Mouse (Mus musculus) Patski (cell line): ENCODE data around the gene Oaz1. TPM values are rescaled to one million over a fixed set of nuclear protein-coding genes. Genes with fewer than 3 reads are reported as not detected.

Experiments
- ATAC-seq: fragments of 100-300 bp; one replicate; pipeline ENCODE4 v1.8.0; 2021
- CTCF ChIA-PET: fragments of 350-600 bp; sonication (Branson Sonifier 250); formaldehyde crosslinking; loops from one replicate; lab custom pipeline; 2022; ENCODE audit warnings: inconsistent platforms; lab: Charles Lee
- POLR2A ChIA-PET: fragments of 350-600 bp; sonication (Branson Sonifier 250); formaldehyde crosslinking; loops from one replicate; lab custom pipeline; 2022; ENCODE audit warnings: antibody characterized with exemption, inconsistent platforms; lab: Charles Lee
- DNase-seq: peaks from one replicate; pipeline ENCODE4 v3.0.0-alpha.2; 2011; ENCODE audit warnings: low read depth, low spot score
- H3K27me3 ChIP-seq: fragments of 371-371 bp; one replicate; pipeline ENCODE4 v1.5.1; 2021
- CTCF ChIP-seq: fragments of 100-300 bp; IDR thresholded peaks from one replicate; pipeline ENCODE4 v1.5.1; 2021
- in situ Hi-C: fragments of 300-500 bp; cut with MboI; formaldehyde crosslinking; loops from 3 replicates; pipeline ENCODE4 v1.11.1; 2018; ENCODE audit warnings: low pct_unique_long_range_greater_than_20kb, mixed read lengths
- polyA plus RNA-seq: library from polyadenylated mRNA; unstranded; gene quantifications from one replicate; pipeline ENCODE4 v1.2.3, GENCODE M21; 2021

Gene Oaz1
- polyA plus RNA-seq, 1 experiment from 2014 or later: 618 TPM

DNA sequence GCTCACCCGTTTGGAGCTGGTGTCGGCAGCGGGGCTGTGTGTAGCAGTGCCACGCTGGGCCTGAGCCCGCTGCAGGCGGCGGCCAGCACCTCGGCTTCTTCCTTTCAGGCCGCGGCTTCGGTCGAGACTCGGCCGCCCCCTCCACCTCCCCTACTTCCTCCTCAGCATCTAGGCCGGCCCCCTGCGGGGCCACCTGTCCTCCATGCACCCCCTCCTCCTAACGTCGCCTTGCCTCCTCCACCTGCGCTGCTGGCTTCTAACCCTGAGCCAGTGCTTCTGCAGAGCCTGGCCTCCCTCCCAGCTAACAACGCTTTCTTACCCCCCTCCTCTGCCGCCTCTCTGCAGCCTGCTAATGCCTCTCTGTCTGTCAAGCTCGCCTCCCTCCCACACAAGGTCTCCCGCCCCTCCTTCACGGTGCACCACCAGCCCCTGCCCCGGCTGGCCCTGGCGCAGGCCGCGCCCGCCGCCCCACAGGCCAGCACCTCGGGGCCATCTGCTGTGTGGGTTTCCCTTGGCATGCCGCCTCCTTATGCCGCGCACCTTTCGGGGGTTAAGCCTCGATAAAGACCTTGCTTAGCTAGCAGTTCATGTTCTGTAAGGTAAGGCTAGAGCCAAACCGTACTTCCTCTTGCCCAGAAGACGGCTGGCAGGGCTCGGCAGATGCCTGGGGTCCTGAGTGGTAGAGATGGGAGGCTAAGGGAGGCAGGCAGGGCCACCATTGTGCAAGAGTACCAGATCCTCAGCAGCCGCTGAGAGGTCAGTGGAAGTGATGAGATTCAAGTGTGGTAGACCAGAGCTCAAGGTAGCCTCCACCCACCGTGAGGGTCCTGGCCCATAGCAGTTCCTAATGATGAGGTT, 34.1 kb upstream of the Oaz1 start:
- POLR2A ChIA-PET: interaction anchor here (1.1 kb wide), 1 partner anchor 14 kb away, joined by 3 read pairs; no protein-coding TSS in a partner anchor
- in situ Hi-C loops: no loop called here
- ATAC-seq: no peak

DNA sequence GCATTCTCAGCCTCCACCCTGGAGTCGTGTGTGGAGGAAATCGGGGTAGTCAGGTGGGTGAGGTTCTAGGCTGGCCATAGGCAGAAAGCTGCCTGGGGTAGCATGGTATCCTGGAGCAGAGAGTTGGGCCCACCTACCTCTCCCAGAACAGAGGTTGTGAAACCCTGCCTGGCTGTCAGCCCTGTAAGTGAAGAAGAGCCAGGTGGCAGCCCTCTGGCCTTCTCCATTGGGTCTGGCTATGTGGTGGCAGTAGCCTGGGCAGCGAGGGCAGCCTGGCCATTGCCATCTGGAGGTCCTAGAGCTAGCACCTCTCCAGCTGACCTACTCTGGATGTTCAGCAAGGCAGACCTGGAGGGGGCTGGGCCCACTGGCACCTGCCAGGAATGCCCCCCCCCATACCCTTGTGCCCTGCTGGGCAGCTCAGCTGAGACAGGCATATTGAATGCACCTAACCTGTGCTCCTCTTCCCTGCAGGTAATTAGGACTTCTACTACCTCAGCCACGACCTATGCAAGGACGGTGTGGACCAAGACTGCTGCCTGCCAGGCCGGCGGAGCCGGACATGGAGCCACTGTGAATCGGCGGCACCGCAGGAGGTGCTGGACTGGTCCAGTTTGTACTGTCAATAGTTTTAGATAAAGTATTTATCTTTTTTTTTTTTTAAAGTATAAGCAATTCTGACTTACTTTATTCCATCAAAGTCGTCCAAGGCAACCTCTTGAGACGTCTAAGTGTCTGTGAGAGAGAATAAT, 33.2 kb upstream of the Oaz1 start:
- in situ Hi-C loops: no loop called here

More for the DNA sequence above, 34.1 kb upstream of the Oaz1 start:
- no peak for TF ChIP-seq CTCF
- H3K27me3 ChIP-seq: no peaks in the 10 kb centered on the region
- no peak for DNase-seq
- CTCF ChIA-PET: no interaction called here

DNA sequence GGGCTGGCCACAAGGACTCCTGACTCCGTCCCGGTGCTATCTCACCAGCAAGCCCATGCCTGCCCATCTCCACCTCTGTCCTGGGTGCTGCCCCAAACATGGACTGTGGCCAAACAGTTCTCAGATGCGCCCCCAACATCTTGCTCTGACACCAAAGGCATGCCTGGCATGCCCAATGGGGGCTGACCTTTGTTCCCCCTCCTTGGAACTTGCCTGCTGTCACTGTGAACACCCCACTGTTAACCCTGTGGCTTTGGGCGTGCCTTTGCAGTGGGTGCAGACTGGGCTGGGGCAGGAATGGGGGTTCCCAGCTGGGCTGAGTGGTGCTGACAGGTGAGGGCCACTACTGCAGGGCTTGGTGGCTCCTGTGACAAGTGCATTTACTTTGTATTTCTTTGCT, 32.7 kb upstream of the Oaz1 start:
- POLR2A ChIA-PET: interaction anchor here (1.0 kb wide), 1 partner anchor 39 kb away, joined by 10 read pairs; the partner anchor contains the start of gene Dot1l
- no peak for TF ChIP-seq CTCF
- CTCF ChIA-PET: no interaction called here
- no peak for DNase-seq
- in situ Hi-C loops: no loop called here
- ATAC-seq: no peak
- no peaks in the 10 kb centered on the region for H3K27me3 ChIP-seq

More for the DNA sequence above, 33.2 kb upstream of the Oaz1 start:
- ATAC-seq (no peak), DNase-seq (no peak)
- ChIA-PET POLR2A (interaction anchor here (1.1 kb wide), 1 partner anchor 15 kb away, joined by 3 read pairs; no protein-coding TSS in a partner anchor), CTCF (no interaction called here)
- TF ChIP-seq CTCF: no peak
- no peaks in the 10 kb centered on the region for H3K27me3 ChIP-seq

DNA sequence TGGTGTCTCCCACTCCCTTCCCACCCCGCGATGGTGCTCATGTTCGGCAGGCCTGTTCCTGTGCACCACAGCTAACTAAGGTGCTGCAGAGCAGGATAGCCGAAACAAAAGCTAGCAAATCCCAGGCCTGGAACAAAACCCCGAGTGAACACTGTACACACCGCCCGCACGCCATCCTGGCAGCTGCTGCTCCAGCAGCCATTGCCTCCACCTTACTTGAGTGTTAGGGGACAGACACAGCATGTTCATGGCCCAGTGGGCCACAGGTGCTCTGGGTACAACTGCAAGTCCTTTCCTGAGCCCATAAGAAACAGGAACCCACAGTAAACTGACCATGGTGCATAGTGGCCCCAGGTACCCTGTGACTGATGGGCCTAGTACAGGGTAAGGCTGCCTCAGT, 31.7 kb upstream of the Oaz1 start:
- DNase-seq: no peak
- in situ Hi-C loops: loop anchor here (5.0 kb wide), 1 partner anchor 47 kb away; no protein-coding TSS in a partner anchor
- no peaks in the 10 kb centered on the region for H3K27me3 ChIP-seq
- CTCF ChIA-PET: no interaction called here
- TF ChIP-seq CTCF: no peak
- POLR2A ChIA-PET: interaction anchor here (1.0 to 1.4 kb wide), 2 partner anchors 9 to 40 kb away, joined by 3 to 10 read pairs; partner anchors contain the start of gene Dot1l
- ATAC-seq: no peak

DNA sequence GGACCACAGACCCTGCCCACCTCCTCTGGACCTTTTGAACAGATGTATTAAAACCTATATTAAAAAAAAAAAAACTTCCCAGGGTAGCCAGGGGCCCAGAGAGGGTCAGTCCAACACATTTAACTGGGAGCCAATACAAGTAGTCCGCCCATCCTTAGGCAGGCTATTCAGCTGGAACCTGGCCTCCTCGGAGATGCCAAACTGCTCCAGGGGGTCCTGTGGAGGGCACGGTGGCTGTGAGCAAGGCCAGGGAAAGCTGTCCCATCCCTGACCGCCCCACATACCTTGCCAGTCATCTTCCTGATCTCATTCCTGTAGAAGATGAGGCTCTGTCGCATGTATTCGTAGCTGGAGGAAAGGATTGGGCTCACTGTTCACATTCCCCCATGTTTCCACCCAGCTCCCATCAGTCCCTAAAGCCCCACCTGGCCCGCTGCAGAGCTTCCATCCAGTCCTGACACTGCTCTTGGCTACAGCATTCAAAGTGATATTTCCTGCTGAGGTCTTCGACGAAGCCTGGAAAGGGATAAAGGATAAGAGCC, 30.1 kb upstream of the Oaz1 start:
- ChIA-PET CTCF (no interaction called here), POLR2A (no interaction called here)
- in situ Hi-C loops: loop anchor here (5.0 kb wide), 1 partner anchor 49 kb away; no protein-coding TSS in a partner anchor
- ATAC-seq: no peak
- no peaks in the 10 kb centered on the region for H3K27me3 ChIP-seq
- DNase-seq: no peak
- TF ChIP-seq CTCF: no peak

DNA sequence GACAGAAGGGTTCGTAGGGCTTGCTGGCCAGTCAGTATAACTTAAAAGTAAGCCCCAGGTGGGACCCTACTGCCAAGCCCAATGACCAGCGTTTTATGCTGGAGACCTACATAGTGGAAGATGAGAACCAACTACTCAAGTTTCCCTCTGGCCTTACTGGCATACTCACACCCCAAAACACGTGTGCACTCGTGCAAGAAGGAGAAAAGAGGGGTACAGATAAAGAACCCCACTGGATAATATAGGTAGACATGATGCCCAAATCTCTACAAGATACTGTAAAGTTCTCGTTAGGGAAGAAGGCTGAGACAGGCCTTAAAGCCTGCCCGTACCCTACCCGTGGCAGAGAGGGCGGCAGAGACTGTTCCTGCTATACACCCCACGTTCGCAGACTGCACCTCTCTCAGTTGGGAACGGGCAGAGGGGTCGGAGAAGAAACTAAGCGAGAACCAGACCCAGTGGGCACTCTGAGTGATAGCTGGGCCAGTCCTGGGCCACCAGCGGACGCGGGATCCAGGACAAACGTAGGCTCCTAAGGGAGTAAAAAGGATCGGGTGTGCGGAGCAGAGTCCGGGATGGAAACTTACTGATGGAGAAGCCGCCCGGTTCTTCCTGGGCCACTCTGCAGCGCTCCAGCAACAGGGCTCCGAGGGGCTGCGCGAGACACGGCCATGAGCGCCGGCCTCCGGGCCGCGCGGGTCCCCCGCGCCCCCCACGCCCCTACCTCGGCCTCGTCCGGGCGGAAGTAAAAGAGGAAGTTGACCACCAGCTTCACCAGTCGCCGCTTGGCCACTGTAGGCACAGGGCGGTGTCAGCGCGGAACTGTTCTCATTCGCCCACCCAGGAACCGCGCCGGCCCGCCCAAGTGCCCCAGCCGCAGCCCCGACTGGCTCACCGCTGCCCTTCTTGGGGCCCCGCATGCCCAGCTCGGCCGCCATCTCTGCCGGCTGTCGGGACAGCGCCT, 29.0 kb upstream of the Oaz1 start:
- no peaks in the 10 kb centered on the region for H3K27me3 ChIP-seq
- TF ChIP-seq CTCF: no peak
- DNase-seq (no peak), ATAC-seq (peak; percentile 42)
- CTCF ChIA-PET: no interaction called here
- in situ Hi-C loops: loop anchor here (5.0 kb wide), 1 partner anchor 50 kb away; no protein-coding TSS in a partner anchor
- POLR2A ChIA-PET: interaction anchor here (1.0 kb wide), 1 partner anchor 39 kb away, joined by 3 read pairs; no protein-coding TSS in a partner anchor

DNA sequence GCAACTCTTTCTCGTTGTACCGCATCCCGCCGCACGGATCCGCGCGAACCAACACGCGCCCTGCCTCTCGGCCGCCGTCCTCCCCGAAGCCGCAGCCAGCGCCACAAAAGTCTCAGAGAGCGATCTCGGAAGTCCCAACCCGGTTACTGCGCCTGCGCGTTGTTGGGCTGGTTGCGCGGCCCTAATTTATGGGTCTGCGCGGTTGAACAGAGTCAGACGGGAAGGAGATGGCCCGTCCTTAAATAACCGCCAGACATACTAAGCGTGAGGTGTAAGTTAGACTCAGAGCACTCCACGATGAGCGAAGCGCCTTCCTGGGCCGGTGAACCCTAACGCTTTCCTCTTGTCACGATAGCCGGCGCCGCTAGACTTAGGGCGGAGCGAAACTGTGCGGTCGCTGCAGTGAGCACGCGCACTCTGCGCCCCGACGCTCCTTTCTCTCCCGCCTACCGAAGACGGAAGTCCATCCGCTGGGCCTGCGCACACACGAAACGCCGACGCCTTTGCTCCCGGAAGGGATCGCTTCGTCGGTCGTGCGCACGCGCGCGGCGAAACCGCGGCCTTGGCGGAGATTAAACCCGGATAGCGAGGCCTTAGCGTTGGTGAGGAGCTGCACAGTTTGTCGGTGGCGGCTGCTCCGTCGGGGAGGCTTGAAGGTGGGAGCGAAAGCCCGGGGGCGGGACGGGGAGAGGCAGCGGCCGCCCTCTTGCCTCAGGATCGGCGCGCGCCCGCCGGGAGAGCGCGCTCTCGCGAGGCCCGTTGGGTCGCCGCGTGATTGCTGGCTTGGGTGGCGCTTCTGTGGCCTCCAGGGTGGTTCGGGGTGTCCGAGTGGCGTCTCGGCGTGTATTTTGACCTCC, 28.1 kb upstream of the Oaz1 start, which contains the start of the genes Sf3a2 and Plekhj1:
Sf3a2 (plus strand) TSS at position 49 of the 857 bp plus-strand sequence.
Plekhj1 (minus strand) TSS at position 477 of the 857 bp plus-strand sequence.
- ATAC-seq (peak; percentile 64), DNase-seq (peak; percentile 87)
- ChIA-PET POLR2A (interaction anchor here (0.6 to 1.0 kb wide), 2 partner anchors 40 to 46 kb away, joined by 3 read pairs; no protein-coding TSS in a partner anchor), CTCF (no interaction called here)
- no peaks in the 10 kb centered on the region for H3K27me3 ChIP-seq
- TF ChIP-seq CTCF: no peak
- in situ Hi-C loops: loop anchor here (5.0 kb wide), 1 partner anchor 51 kb away; no protein-coding TSS in a partner anchor

DNA sequence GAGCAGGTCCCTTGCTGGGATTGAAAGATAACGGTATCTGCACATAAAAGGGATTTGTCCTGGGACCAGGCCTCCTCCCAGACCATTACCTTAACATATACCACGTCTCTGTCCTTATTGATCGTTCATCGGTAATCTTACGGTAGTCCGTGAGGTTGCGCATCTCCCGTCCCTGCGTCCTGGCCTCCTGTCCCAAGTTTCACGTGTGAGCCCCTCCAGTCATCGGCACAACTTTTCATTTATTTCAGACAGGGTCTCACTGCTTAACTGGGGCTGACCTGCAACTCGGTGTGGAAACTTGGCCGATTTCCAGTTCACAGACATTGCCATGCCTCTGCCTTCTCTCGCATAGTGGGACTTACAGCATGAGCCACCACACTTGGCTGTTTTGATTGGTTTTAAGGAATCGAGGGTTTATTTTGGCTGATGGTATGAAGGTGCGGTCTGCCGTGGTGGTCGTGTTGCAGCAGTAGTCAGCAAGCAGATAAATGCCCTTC, 27.3 kb upstream of the Oaz1 start:
- DNase-seq (no peak), ATAC-seq (no peak)
- POLR2A ChIA-PET: interaction anchor here (0.6 kb wide), 1 partner anchor 47 kb away, joined by 3 read pairs; no protein-coding TSS in a partner anchor
- TF ChIP-seq CTCF: no peak
- in situ Hi-C loops: loop anchor here (5.0 kb wide), 1 partner anchor 52 kb away; no protein-coding TSS in a partner anchor
- no peaks in the 10 kb centered on the region for H3K27me3 ChIP-seq
- CTCF ChIA-PET: no interaction called here
